Mouse (Mus musculus): ENCODE results near the gene Defa35.
"Not testable (repeated sequence)": the region's sequence is repeated elsewhere in the genome, so short reads cannot be mapped to it uniquely, and the experiment has no call there.

Defa35 gene

GRCm38 (mm10) chr8:21064738-21065137, at the start of gene Defa35:
Gene Defa35 (plus strand): TSS chr8:21065038.
- DNase-seq, result not testable (repeated sequence)

GRCm38 (mm10) chr8:21025245-21025644, 39.6 kb upstream of the Defa35 start, which contains the start of gene Defa21:
Gene Defa21 (plus strand): TSS chr8:21025545.
- DNase-seq, result not testable (repeated sequence)

- DNase-seq, result not testable (repeated sequence)
These were observed 10.1 kb upstream of the Defa35 start, which contains the start of gene Defa23 for GRCm38 (mm10) chr8:21054747-21055146. Gene Defa23 (plus strand): TSS chr8:21055047.

GRCm38 (mm10) chr8:21084142-21084541, 19.3 kb downstream of the Defa35 start, which contains the start of gene Defa25:
Gene Defa25 (plus strand): TSS chr8:21084442.
- DNase-seq, result not testable (repeated sequence)

- DNase-seq, result no peak
These were observed 28.3 kb downstream of the Defa35 start for GRCm38 (mm10) chr8:21093106-21093505.

GRCm38 (mm10) chr8:21095950-21096349, 31.1 kb downstream of the Defa35 start, which contains the start of gene Gm14851:
Gene Gm14851 (minus strand): TSS chr8:21096050.
- not testable (repeated sequence) for DNase-seq

Data from right cerebral cortex, postnatal 14 days (tissue).